Mouse (Mus musculus) bone marrow macrophage, adult 2 months (primary cell): ENCODE measurements around the gene Gm20897. TPM values are rescaled to one million over a fixed set of nuclear protein-coding genes. Genes with fewer than 3 reads are reported as not detected.
"Not testable (repeated sequence)": the region's sequence is repeated elsewhere in the genome, so short reads cannot be mapped to it uniquely, and the experiment has no call there.

Experiments used
- H3K27ac ChIP-seq: 2 replicates; pipeline ENCODE4 v1.5.1; 2012; ENCODE audit warnings: low read depth, low read length; ENCODE audit not compliant: insufficient read depth
- H3K4me1 ChIP-seq: 2 replicates; pipeline ENCODE4 v1.6.1; 2012; ENCODE audit warnings: low read length; ENCODE audit not compliant: control insufficient read depth, insufficient read depth
- H3K4me3 ChIP-seq: 2 replicates; pipeline ENCODE4 v1.5.1; 2012; ENCODE audit warnings: mild to moderate bottlenecking, low read length, moderate library complexity; ENCODE audit not compliant: insufficient read depth
- polyA plus RNA-seq: library from polyadenylated mRNA; stranded (reverse); fragments of >200 nt; gene quantifications from 2 replicates; pipeline ENCODE4 v1.2.4, GENCODE M21; 2012; ENCODE audit not compliant: missing spikeins, insufficient read depth, insufficient read length

Gm20897 gene
- polyA plus RNA-seq, result not detected in 2 replicates

DNA sequence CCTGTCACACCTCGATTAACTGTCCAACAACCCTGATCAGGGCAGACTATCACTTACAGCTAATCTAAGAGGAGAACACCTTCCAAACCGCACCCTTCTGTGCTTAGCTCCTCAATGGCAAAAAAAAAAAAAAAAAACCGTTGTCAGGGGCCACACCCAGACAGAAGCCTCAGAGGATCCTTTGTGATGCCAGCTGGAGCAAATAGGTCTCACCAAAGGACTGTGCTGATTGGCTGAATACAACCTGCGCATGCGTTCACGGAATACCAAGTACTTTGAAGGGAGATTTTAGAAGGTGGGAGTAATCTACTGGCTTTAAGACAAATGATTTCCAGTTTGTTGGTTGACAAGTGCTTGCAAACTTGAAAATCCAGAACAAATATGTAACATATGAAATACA, at the start of gene Gm20897:
Gm20897 (minus strand) TSS at position 101 of the 400 bp plus-strand sequence.
- not testable (repeated sequence) for H3K27ac ChIP-seq, H3K4me1 ChIP-seq, H3K4me3 ChIP-seq

Other genes with a start within 250 kb of the Gm20897 start
- gene Gm21732, start 73.5 kb upstream of the Gm20897 start, polyA plus RNA-seq, result not detected in 2 replicates